Mouse (Mus musculus): ENCODE data around the gene Sst. TPM values are rescaled to one million over a fixed set of nuclear protein-coding genes. Genes with fewer than 3 reads are reported as not detected.

The Sst gene
- polyA plus RNA-seq (2014; fragmentation: Nextera tagmentation; extraction: Ambion mirVana), result not detected in 2 replicates

DNA sequence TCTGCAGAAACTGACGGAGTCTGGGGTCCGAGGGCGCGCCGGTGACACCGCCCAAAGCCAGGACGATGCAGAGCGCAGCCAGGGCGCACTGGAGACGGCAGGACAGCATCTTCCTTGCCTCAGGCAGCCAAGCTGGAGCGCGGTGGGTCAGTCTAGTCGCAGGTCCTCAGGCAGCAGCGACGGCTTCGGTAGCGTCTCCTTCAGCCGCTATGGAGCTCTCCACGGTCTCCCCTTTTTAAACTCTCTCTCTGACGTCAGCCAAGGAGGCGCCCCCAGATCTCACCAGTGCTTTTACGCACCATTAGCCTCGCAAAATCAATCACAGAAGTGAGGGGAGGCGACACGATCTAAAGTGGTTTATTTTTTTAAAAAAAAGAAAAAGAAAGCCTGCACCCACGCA lies at the start of gene Sst:
Gene Sst (minus strand): TSS at position 323 of the 400 bp plus-strand sequence.
- Histone ChIP-seq H3K36me3 (ENCODE audit: control insufficient read depth, insufficient read depth, low read length) (no peaks in the 10 kb centered on the region), H3K27ac (replicated peaks in 1 of 2; ENCODE audit: control insufficient read depth in 1 of 2, insufficient read depth in 1 of 2, low read depth in 2 of 2, low read length in 2 of 2) (no peak within 1 kb of the TSS), H3K4me1 (ENCODE audit: control insufficient read depth in 2 of 2, insufficient read depth in 2 of 2, low read length in 2 of 2) (no peaks in the 10 kb centered on the region), H3K9me3 (ENCODE audit: control insufficient read depth, low read length) (no peaks in the 10 kb centered on the region), H3K27me3 (ENCODE audit: control insufficient read depth, insufficient read depth, low read length) (peaks cover 35% of the 10 kb centered on the region), H3K4me3 (ENCODE audit: control insufficient read depth in 1 of 2, insufficient read depth in 1 of 2, low read depth in 1 of 2, low read length in 2 of 2) (no peak within 1 kb of the TSS), H3K9ac (ENCODE audit: low read length) (no peak within 1 kb of the TSS), H3K4me2 (ENCODE audit: low read length) (no peak within 1 kb of the TSS)
- WGBS, result 10% methylated on average over 26 of the region's 26 CpGs
- no peak for ATAC-seq (ENCODE audit: insufficient number of reproducible peaks, insufficient read depth, low FRiP score, low read depth)

DNA sequence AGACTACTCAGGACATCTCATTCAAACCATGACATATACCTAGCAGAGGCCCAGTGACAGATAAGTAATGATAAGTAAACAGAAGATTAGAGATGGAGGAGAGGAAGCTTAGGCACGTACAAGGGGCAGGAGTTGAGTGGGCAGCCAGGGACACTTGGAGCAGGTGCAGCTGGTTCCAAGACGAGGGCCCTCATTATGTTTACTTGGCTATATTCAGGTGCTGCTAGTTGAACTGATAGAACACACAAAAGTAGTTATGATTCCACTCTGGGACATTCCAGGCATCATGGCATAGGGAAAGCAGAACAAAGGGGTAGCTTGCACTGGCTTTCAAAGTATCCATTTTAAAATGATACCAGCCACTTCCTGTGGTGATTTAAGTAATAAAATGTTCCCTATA lies 43.6 kb upstream of the Sst start:
- no peak overlapping the region for H3K4me3 ChIP-seq (ENCODE audit: control insufficient read depth in 1 of 2, insufficient read depth in 1 of 2, low read depth in 1 of 2, low read length in 2 of 2)
- H3K4me2 ChIP-seq (ENCODE audit: low read length), result no peak overlapping the region
- 60% methylated on average over 2 of the region's 2 CpGs for WGBS
- no peaks in the 10 kb centered on the region for H3K36me3 ChIP-seq (ENCODE audit: control insufficient read depth, insufficient read depth, low read length)
- H3K9me3 ChIP-seq (ENCODE audit: control insufficient read depth, low read length), result no peaks in the 10 kb centered on the region
- no peaks in the 10 kb centered on the region for H3K27me3 ChIP-seq (ENCODE audit: control insufficient read depth, insufficient read depth, low read length)
- H3K4me1 ChIP-seq (ENCODE audit: control insufficient read depth in 2 of 2, insufficient read depth in 2 of 2, low read length in 2 of 2), result peaks cover 0 to 6% of the 10 kb centered on the region in 2 experiments; a peak in 1 of 4 replicates
- no peak overlapping the region for H3K27ac ChIP-seq (replicated peaks in 1 of 2; ENCODE audit: control insufficient read depth in 1 of 2, insufficient read depth in 1 of 2, low read depth in 2 of 2, low read length in 2 of 2)
- ATAC-seq (ENCODE audit: insufficient number of reproducible peaks, insufficient read depth, low FRiP score, low read depth), result no peak
- H3K9ac ChIP-seq (ENCODE audit: low read length), result no peak overlapping the region

- no peak within 1 kb of the TSS for H3K27ac ChIP-seq (replicated peaks in 1 of 2; ENCODE audit: control insufficient read depth in 1 of 2, insufficient read depth in 1 of 2, low read depth in 2 of 2, low read length in 2 of 2)
- WGBS, result 82% methylated on average over 11 of the region's 11 CpGs
- no peak for ATAC-seq (ENCODE audit: insufficient number of reproducible peaks, insufficient read depth, low FRiP score, low read depth)
- H3K4me3 ChIP-seq (ENCODE audit: control insufficient read depth in 1 of 2, insufficient read depth in 1 of 2, low read depth in 1 of 2, low read length in 2 of 2), result peak within 1 kb of the TSS; percentile 17 to 20
- H3K4me2 ChIP-seq (ENCODE audit: low read length), result peak within 1 kb of the TSS; percentile 52
- H3K4me1 ChIP-seq (ENCODE audit: control insufficient read depth in 2 of 2, insufficient read depth in 2 of 2, low read length in 2 of 2), result peaks cover 0 to 6% of the 10 kb centered on the region in 2 experiments; a peak in 1 of 4 replicates
- no peaks in the 10 kb centered on the region for H3K9me3 ChIP-seq (ENCODE audit: control insufficient read depth, low read length)
- no peaks in the 10 kb centered on the region for H3K36me3 ChIP-seq (ENCODE audit: control insufficient read depth, insufficient read depth, low read length)
- H3K27me3 ChIP-seq (ENCODE audit: control insufficient read depth, insufficient read depth, low read length), result no peaks in the 10 kb centered on the region
- H3K9ac ChIP-seq (ENCODE audit: low read length), result no peak within 1 kb of the TSS
Measured at GRCm38 (mm10) chr16:23932294-23932693, 41.5 kb upstream of the Sst start, which contains the start of gene Rtp2. Rtp2 (minus strand) TSS chr16:23932394.

DNA sequence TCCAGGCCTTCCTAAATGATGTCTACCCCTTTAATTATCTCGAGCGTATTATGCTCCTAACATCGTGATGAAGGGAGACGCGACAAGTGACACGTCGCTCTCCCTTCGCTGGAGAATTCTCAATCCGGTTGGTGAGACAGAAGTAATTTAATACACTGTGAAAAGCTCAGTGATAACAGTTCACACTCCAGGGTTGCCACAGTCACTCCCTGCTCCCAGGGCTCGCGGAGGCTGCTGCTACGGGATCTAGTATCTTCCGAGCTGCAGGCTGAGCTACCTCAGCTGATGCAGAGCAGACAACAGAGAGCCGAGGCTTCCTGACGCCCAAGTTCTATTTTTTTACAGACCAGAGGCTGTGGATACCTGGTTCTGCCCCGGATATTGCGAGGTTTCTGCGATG lies 40.5 kb upstream of the Sst start:
- H3K27me3 ChIP-seq (ENCODE audit: control insufficient read depth, insufficient read depth, low read length), result no peaks in the 10 kb centered on the region
- peak overlapping the region; percentile 52 for H3K4me2 ChIP-seq (ENCODE audit: low read length)
- H3K27ac ChIP-seq (replicated peaks in 1 of 2; ENCODE audit: control insufficient read depth in 1 of 2, insufficient read depth in 1 of 2, low read depth in 2 of 2, low read length in 2 of 2), result no peak overlapping the region
- peaks cover 0 to 6% of the 10 kb centered on the region in 2 experiments; a peak in 1 of 4 replicates for H3K4me1 ChIP-seq (ENCODE audit: control insufficient read depth in 2 of 2, insufficient read depth in 2 of 2, low read length in 2 of 2)
- no peak overlapping the region for H3K9ac ChIP-seq (ENCODE audit: low read length)
- WGBS, result 25% methylated on average over 18 of the region's 18 CpGs
- H3K4me3 ChIP-seq (ENCODE audit: control insufficient read depth in 1 of 2, insufficient read depth in 1 of 2, low read depth in 1 of 2, low read length in 2 of 2), result peak overlapping the region; percentile 17 to 20
- no peaks in the 10 kb centered on the region for H3K9me3 ChIP-seq (ENCODE audit: control insufficient read depth, low read length)
- no peak for ATAC-seq (ENCODE audit: insufficient number of reproducible peaks, insufficient read depth, low FRiP score, low read depth)
- H3K36me3 ChIP-seq (ENCODE audit: control insufficient read depth, insufficient read depth, low read length), result no peaks in the 10 kb centered on the region

DNA sequence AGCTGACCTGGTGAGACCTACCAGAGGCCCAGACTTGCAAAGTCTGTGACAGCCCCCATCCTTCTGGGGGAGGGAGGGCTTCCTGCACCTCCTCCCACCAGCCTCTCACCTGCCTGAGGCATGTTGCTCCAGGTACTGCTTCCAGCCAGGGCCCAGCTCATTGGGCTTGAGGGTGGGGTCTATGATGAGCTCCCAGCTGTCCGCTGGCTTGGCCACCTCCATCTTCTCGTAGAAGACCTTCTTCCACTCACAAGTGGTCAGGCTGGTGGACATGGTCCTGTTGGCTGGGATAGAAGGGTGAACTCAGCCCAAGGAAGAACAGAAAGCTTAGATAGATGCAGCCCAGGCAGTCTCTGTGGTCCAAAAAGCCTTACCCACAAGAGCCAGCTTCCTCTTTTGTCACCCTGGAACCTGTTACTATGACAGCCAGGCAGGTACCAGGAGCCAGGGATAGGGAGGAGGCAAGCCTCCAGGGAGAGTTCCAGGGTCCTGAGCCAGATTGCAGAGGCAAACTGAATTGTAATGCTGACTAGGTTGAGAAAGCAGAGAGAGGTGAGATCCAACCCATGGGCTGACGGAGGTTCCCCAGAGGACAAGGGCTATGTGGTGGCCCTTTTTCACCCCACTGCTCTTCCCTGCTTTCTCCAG lies 39.8 kb upstream of the Sst start:
- no peak overlapping the region; the same call in 1 of the 2 replicates for H3K4me2 ChIP-seq (ENCODE audit: low read length)
- no peak overlapping the region for H3K27ac ChIP-seq (replicated peaks in 1 of 2; ENCODE audit: control insufficient read depth in 1 of 2, insufficient read depth in 1 of 2, low read depth in 2 of 2, low read length in 2 of 2)
- 77% methylated on average over 3 of the region's 3 CpGs for WGBS
- H3K4me1 ChIP-seq (ENCODE audit: control insufficient read depth in 2 of 2, insufficient read depth in 2 of 2, low read length in 2 of 2), result peaks cover 0 to 6% of the 10 kb centered on the region in 2 experiments; a peak in 1 of 4 replicates
- H3K9ac ChIP-seq (ENCODE audit: low read length), result no peak overlapping the region
- no peaks in the 10 kb centered on the region for H3K9me3 ChIP-seq (ENCODE audit: control insufficient read depth, low read length)
- H3K4me3 ChIP-seq (ENCODE audit: control insufficient read depth in 1 of 2, insufficient read depth in 1 of 2, low read depth in 1 of 2, low read length in 2 of 2), result no peak overlapping the region
- no peaks in the 10 kb centered on the region for H3K36me3 ChIP-seq (ENCODE audit: control insufficient read depth, insufficient read depth, low read length)
- no peak for ATAC-seq (ENCODE audit: insufficient number of reproducible peaks, insufficient read depth, low FRiP score, low read depth)
- no peaks in the 10 kb centered on the region for H3K27me3 ChIP-seq (ENCODE audit: control insufficient read depth, insufficient read depth, low read length)

DNA sequence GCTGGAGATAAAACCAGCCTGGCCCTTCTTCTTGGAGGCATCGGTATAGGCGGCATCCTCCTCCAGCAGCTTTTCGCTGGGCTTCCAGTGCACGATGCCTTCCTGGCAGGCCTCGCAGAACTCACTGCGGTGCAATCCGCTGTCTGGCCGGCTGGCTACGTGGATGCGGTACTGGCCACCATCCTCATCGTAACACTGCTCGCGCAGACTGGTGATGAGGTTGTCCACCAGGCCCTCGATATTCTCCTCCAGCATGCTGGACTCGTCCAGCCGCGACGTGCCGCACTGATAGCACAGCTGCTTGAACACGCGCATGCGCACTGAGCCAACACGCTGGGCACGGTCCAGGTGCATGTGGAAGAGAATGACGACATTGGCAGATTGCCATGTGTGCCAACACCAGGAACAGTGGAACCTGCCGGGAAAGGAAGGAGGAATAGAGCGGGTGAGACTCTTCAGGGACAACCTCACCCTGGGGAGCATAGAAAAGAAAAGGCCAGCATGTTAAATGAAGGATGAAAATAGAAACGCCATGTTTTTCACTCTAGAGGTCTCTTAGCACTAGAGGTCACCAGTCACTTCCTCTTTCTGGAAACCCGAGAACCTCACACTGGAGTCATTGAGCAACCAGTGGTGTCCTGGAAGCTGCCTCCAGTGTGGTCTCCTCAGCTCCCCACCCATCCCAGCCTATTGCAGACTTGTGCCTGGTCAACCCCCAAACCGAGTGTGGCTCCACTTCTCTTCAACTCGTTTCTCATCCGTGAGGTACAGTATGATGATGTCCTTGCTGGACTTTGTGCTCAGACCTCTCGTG lies 36.8 kb upstream of the Sst start:
- no peak overlapping the region for H3K4me3 ChIP-seq (ENCODE audit: control insufficient read depth in 1 of 2, insufficient read depth in 1 of 2, low read depth in 1 of 2, low read length in 2 of 2)
- no peaks in the 10 kb centered on the region for H3K9me3 ChIP-seq (ENCODE audit: control insufficient read depth, low read length)
- no peak overlapping the region for H3K27ac ChIP-seq (replicated peaks in 1 of 2; ENCODE audit: control insufficient read depth in 1 of 2, insufficient read depth in 1 of 2, low read depth in 2 of 2, low read length in 2 of 2)
- ATAC-seq (ENCODE audit: insufficient number of reproducible peaks, insufficient read depth, low FRiP score, low read depth), result no peak
- H3K27me3 ChIP-seq (ENCODE audit: control insufficient read depth, insufficient read depth, low read length), result no peaks in the 10 kb centered on the region
- peaks cover 0 to 6% of the 10 kb centered on the region in 2 experiments; a peak in 1 of 4 replicates for H3K4me1 ChIP-seq (ENCODE audit: control insufficient read depth in 2 of 2, insufficient read depth in 2 of 2, low read length in 2 of 2)
- no peaks in the 10 kb centered on the region for H3K36me3 ChIP-seq (ENCODE audit: control insufficient read depth, insufficient read depth, low read length)
- no peak overlapping the region for H3K4me2 ChIP-seq (ENCODE audit: low read length)
- no peak overlapping the region for H3K9ac ChIP-seq (ENCODE audit: low read length)
- WGBS, result 87% methylated on average over 33 of the region's 33 CpGs

DNA sequence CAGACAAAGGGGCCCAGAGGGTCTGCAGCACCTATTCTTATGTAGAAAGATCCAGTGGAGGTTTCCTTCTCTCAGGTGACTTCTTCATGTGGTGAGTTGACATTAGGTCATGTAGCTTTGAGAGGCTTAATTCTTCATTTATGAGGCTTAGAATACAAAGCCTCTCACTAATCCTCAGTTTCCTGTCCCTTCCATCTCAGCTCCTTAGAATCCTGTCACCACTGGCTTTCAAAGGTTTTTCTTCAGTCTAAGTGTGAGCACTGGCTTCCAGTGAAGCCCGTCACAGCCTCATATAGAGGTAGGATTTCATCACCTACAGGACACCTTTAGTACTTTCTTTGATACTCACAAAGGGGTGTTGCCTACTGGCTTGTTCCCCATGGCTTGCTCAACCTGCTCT lies 32.1 kb upstream of the Sst start:
- Histone ChIP-seq H3K9me3 (ENCODE audit: control insufficient read depth, low read length) (no peaks in the 10 kb centered on the region), H3K27me3 (ENCODE audit: control insufficient read depth, insufficient read depth, low read length) (no peaks in the 10 kb centered on the region), H3K27ac (replicated peaks in 1 of 2; ENCODE audit: control insufficient read depth in 1 of 2, insufficient read depth in 1 of 2, low read depth in 2 of 2, low read length in 2 of 2) (no peak overlapping the region), H3K36me3 (ENCODE audit: control insufficient read depth, insufficient read depth, low read length) (no peaks in the 10 kb centered on the region), H3K4me2 (ENCODE audit: low read length) (no peak overlapping the region), H3K9ac (ENCODE audit: low read length) (no peak overlapping the region), H3K4me1 (ENCODE audit: control insufficient read depth in 2 of 2, insufficient read depth in 2 of 2, low read length in 2 of 2) (no peaks in the 10 kb centered on the region), H3K4me3 (ENCODE audit: control insufficient read depth in 1 of 2, insufficient read depth in 1 of 2, low read depth in 1 of 2, low read length in 2 of 2) (no peak overlapping the region)
- 65% methylated on average over 1 of the region's 1 CpGs for WGBS
- ATAC-seq (ENCODE audit: insufficient number of reproducible peaks, insufficient read depth, low FRiP score, low read depth), result no peak
